Mouse (Mus musculus) heart, adult 18-20 months (tissue): ENCODE data around the gene Gm42906. TPM values are rescaled to one million over a fixed set of nuclear protein-coding genes. Genes with fewer than 3 reads are reported as not detected.

ENCODE experiments used
- DNase-seq, 2 experiments: peaks; one replicate each; pipeline ENCODE4 v3.0.0; 2021 to 2022; ENCODE audit warnings: mixed read lengths in 1 of 2
- total RNA-seq, 2 experiments: library from RNA; stranded (reverse); gene quantifications; 2 replicates each; pipeline ENCODE4 v1.2.3; 2021

Gene Gm42906
- total RNA-seq, 2 experiments from 2014 or later, result 1.7 TPM; not detected in 1

- no peak for DNase-seq
These were observed 282.2 kb downstream of the Gm42906 start for GRCm38 (mm10) chr5:151145807-151146206.

GRCm38 (mm10) chr5:151143955-151144354, 284.0 kb downstream of the Gm42906 start:
- DNase-seq, result no peak

- peak; percentile 69 to 82 for DNase-seq
These were observed 285.0 kb downstream of the Gm42906 start for GRCm38 (mm10) chr5:151142671-151143601.

- DNase-seq, result peak; percentile 61 to 68
These were observed 285.7 kb downstream of the Gm42906 start for GRCm38 (mm10) chr5:151142241-151142640.

- DNase-seq, result peak in 1 of 2 experiments; percentile 37
These were observed 290.1 kb downstream of the Gm42906 start for GRCm38 (mm10) chr5:151137901-151138300.

GRCm38 (mm10) chr5:151137311-151137710, 290.7 kb downstream of the Gm42906 start:
- no peak for DNase-seq

GRCm38 (mm10) chr5:151135965-151136364, 292.0 kb downstream of the Gm42906 start:
- no peak for DNase-seq

GRCm38 (mm10) chr5:151135078-151135826, 292.7 kb downstream of the Gm42906 start:
- no peak for DNase-seq

- no peak for DNase-seq
These were observed 293.8 kb downstream of the Gm42906 start for GRCm38 (mm10) chr5:151134202-151134601.

- DNase-seq, result no peak
These were observed 294.2 kb downstream of the Gm42906 start for GRCm38 (mm10) chr5:151133744-151134143.

- DNase-seq, result peak; percentile 54 to 65
These were observed 298.2 kb downstream of the Gm42906 start for GRCm38 (mm10) chr5:151129762-151130161.

GRCm38 (mm10) chr5:151127298-151127717, 300.7 kb downstream of the Gm42906 start:
- DNase-seq, result peak in 1 of 2 experiments; percentile 58

GRCm38 (mm10) chr5:151126608-151127005, 301.4 kb downstream of the Gm42906 start:
- no peak for DNase-seq

- peak; percentile 42 to 48 for DNase-seq
These were observed 301.9 kb downstream of the Gm42906 start for GRCm38 (mm10) chr5:151125985-151126607.

- no peak for DNase-seq
These were observed 310.1 kb downstream of the Gm42906 start for GRCm38 (mm10) chr5:151117846-151118245.

- DNase-seq, result peak; percentile 43 to 47
These were observed 311.6 kb downstream of the Gm42906 start for GRCm38 (mm10) chr5:151116192-151116887.

GRCm38 (mm10) chr5:151112743-151113142, 315.2 kb downstream of the Gm42906 start:
- DNase-seq, result peak; percentile 60 to 67

GRCm38 (mm10) chr5:151111080-151111871, 316.7 kb downstream of the Gm42906 start:
- no peak for DNase-seq

- peak; percentile 75 to 83 for DNase-seq
These were observed 317.5 kb downstream of the Gm42906 start for GRCm38 (mm10) chr5:151110461-151110908.

- DNase-seq, result no peak
These were observed 318.1 kb downstream of the Gm42906 start for GRCm38 (mm10) chr5:151109822-151110221.

- peak in 1 of 2 experiments; percentile 20 for DNase-seq
These were observed 319.0 kb downstream of the Gm42906 start for GRCm38 (mm10) chr5:151108955-151109354.
